Mouse (Mus musculus): ENCODE measurements at regions not wholly inside any gene's neighbourhood (a gene's known extent, or its start where the extent isn't known, plus 50 kb on each side); places are given as distances from the start of the nearest gene placed in this dataset.

GRCm38 (mm10) chr1:42755958-42756357 is 60.4 kb downstream of the Pou3f3 start:
- DNase-seq: no peak

DNA sequence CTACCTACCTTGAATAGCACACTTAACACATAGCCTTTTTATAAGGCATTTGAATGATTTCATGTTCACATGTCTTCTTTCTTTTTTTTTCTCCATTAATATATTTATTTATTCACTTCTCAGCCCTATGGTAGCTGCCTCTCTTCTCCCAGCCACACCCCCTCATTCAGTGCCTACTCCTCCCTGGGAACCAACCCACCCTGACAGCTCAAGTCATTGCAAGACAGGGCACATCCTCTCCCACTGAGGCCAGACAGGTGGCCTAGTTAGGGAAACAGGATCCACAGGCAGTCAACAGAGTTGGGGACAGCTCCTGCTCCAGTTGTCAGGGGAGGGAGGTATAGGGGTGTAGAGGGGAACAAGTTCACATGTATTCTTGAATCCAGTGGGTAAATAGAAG is 60.9 kb downstream of the Pou3f3 start:
- no peak for DNase-seq

DNA sequence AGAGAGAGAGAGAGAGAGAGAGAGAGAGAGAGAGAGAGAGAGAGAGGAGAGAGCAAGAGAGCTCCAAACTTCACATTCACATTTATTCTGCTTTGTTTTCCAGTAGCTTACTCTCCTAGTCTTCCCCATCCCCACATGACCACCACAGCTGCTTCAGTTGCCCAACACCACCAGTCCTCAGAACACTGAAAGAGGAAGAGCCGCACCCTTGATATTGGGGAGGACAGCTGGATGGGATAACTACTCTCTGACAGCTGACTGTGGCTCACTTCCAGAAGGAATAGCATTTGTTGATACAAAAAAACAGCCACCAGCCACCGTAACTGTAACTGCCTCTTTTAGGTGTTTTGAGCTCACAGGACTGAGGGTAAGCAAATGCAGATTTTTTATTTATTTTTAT is 67.9 kb downstream of the Pou3f3 start:
- no peak for DNase-seq

- DNase-seq: no peak
Observed at GRCm38 (mm10) chr1:42764048-42764447, 68.5 kb downstream of the Pou3f3 start.

- no peak for DNase-seq
Observed at GRCm38 (mm10) chr1:42770085-42770484, 74.5 kb downstream of the Pou3f3 start.

GRCm38 (mm10) chr1:42772000-42772399 is 76.4 kb downstream of the Pou3f3 start:
- no peak for DNase-seq

DNA sequence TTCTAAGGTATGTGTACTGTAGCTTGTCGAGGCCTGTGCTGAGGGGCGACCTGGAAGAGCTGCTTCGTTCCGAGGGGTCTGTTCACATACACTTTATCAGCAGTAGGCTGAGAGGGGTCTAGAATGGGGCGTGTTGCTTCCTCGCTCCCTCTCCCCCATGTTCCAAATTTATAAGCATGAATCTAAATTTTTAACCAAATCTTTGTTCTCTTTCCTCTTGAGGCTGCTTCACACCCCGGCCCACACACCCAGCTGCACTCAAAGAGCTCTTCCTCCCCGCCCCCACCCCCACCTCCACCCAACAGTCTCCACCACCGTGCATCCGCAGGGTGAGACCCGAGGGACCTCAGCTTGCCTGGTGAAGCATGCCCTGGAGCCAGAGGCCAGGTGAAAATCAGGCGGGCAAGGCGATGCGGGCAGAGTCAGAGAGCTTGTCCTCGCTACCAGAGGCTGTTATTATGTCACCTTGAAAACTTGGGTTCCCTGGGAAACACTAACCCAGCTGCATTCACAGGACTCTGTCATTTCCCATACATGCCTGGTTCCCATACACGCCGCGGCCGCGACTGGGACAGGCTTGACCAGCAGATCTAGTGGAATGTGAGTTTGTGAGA is 77.1 kb upstream of the Mrps9 start:
- no peak for DNase-seq

- no peak for DNase-seq
Observed at GRCm38 (mm10) chr1:42774971-42775892, 75.8 kb upstream of the Mrps9 start.

DNA sequence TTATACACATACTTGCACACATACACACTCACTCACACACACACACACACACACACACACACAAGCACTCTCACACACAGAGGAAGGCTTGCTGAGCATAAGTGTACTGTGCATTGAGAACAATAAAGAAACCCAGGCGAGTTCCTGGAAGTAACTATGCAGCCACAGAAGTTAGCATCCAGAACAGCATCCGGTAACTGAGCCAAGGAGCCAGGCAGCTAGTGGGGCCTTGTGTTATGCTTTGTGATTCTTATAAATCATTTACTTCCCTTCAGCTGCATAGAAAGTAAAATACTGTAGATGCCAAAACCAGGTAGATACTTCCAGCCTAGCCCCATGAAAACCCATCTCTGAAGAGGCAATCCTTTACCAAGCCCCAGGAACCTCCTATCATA is 75.1 kb upstream of the Mrps9 start:
- DNase-seq: no peak

DNA sequence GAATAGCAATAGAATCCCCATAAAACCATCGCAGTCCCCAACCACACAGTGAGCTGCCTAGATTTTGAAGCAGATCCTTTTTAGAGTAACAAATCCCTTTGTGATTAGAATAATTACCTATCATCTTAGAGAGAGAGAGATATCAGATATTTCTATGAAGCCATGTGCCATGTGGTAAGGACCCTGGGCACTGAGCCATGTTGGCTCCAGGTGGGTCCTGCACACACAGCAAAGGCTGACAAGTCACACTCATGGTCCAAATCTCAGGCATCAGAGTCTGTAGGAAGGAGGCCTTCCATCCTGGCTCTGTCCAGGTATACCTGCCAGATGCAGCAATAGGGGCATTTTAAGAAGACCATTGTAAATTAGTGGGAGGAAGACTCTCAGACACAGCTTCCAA is 73.6 kb upstream of the Mrps9 start:
- no peak for DNase-seq

GRCm38 (mm10) chr1:42779761-42780160 is 71.3 kb upstream of the Mrps9 start:
- peak; percentile 40 for DNase-seq

DNA sequence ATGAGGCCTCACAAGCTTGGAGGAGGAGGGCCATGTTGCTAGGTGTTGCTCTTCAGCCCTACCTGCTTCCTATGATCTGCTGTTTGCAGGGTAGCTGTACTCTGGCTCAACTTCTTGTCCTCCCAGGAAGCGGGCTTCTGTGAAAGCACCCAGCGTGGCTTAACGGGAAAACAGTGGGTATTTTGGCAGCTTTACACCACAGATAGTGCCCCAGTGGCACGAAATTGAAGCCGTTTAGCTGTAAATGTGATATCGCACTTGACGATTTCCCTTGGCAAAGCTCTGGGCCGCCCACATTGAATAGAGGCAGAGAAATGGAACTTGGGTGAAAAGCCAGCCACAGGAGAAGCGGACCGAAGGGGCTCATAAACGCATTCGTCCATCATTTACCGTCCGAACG is 70.8 kb upstream of the Mrps9 start:
- no peak for DNase-seq

DNA sequence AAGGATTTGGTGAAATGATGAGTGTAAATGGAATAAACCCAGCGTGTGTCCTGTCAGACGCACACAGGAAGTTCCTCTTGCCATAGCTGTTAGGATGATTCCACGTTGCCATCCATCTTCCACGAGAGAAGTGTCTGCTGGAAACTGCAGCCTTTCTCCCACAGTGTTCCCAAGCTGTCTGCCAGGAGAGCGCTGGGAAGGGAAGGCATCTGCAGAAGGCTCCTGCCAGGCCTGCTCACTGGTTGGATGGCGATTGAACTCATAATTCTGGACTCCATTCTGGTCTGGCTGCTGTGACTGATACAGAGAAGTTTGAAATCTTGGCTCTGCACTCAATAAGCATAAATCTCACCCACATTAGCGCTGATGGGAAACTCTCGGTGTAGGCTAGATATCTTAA is 69.5 kb upstream of the Mrps9 start:
- DNase-seq: no peak

DNA sequence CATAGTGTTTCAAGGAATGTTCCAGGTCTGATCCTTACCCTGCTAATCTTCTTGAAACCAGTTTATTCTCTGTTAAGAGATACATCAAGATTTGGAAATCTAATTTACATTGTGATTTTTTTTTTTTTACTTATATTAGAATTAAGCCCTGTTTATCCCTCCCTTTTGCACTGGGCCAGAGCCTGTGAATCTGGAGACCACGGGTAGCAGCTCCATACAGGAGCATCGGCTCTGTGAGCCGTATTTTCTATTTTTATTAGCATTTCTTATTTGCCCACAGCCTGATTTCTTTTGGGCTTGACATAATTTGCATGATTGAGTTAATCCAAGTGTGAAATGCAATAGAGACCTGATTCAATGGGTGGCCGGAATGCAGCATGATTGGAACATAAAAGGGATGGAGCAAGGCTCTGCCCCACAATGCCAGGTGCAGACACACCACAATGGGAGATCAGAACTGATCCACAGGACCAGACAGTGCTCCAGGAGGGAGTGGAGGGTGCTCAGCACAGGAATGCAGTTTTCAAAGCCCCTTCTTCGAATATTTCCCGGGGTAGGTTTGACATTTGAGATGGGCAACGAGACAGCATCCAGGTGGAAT is 67.9 kb upstream of the Mrps9 start:
- no peak for DNase-seq

DNA sequence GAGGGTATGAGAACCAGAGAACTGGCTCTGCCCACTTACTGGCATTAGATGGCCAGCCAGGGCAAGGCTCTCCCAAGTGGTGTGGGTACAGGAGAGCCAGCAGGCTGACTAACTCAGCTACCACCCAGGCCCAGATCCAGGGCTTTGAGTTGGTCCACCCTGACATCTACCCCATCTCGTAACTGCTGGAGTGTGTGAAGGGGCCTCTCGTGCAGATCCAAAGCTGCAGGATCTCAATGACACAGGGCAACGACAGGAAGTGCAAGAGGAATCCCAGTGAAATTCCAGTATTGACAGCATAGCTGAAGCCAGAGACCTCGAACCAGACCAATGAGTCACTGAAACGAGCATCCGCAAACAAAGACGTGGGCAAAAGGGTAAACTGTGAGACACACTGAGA is 63.8 kb upstream of the Mrps9 start:
- DNase-seq: no peak

DNA sequence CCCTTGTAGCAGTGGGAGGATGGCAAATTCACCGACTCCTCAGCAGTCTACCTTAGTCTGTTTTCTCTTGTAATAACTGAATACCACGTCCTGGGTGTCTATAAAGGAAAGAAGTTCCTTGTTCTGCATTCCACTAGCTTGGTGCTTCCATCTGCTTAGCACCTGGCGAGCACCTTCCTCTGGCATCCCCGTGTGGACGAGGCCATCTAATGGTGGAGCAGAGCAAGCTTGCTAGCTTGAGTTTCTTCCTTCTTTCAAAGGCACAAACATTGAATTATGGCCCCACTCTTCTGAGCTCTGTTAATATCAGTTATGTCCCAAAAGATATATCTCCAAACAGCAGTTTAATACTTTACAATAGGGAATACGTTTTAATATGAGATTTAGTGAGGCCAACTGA is 62.6 kb upstream of the Mrps9 start:
- DNase-seq: no peak
